Mouse (Mus musculus) spleen, adult 2 months (tissue): ENCODE data around the gene Jade3.

Experiments used
- CTCF ChIP-seq: fragments of 200-500 bp; IDR thresholded peaks from 2 replicates; pipeline ENCODE4 v1.5.1; 2011; ENCODE audit warnings: mild to moderate bottlenecking, inconsistent platforms; ENCODE audit not compliant: insufficient read depth, insufficient read length, insufficient replicate concordance; ENCODE audit errors: extremely low read depth
- POLR2A ChIP-seq: fragments of 200-500 bp; IDR thresholded peaks from 2 replicates; pipeline ENCODE4 v1.6.1; 2011; ENCODE audit warnings: low read depth, low read length, inconsistent platforms

DNA sequence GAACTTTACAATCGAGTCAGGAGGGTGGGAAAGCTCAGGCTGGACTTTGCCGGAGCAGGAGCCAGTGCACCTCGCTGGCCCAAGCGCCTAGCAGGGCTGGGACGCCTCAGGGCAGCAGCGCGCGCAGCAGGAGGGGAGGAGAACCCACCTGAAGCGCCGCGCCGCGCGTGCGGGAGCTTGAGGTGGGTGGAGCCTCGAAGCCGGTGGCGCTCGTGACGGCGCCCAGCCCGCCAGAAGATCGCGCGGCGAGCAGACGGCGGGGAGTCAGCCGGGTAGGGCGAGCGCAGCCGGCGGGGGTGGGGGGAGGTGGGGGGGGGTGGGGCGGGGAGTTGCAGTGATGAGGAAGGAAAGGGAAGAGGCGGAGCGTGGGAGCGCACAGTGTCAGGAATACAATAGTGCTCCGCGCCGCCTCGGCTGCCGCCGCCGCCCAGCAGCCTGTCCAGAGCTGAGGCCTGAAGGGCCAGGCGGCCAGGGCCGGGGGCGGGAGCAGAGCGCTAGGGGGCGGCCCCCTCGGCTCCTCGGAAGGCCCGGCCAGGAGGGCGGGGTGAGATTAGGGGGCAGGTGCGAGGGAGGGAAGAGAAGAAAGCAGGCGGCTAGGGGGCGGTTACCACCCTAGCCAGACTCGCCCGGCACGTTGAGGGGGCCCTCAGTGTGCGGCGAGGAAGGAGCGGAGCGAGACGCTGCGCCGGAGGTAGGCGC lies at the start of gene Jade3:
- no peak for TF ChIP-seq POLR2A
- TF ChIP-seq CTCF = no peak
